Mouse (Mus musculus): Measurements from ENCODE around the gene 3110082I17Rik.

3110082I17Rik gene

GRCm38 (mm10) chr5:139325395-139325966, 134.8 kb downstream of the 3110082I17Rik start, which contains the start of gene Adap1:
TSS of gene Adap1 (minus strand) at chr5:139325622.
- peak; percentile 37 to 69 for DNase-seq (ENCODE audit: low spot score in 2 of 2)

GRCm38 (mm10) chr5:139324691-139325394, 135.5 kb downstream of the 3110082I17Rik start:
- peak; percentile 51 to 53 for DNase-seq (ENCODE audit: low spot score in 2 of 2)

- DNase-seq (ENCODE audit: low spot score in 2 of 2): peak in 1 of 2 experiments; percentile 38
Observed at GRCm38 (mm10) chr5:139324045-139324491, 136.3 kb downstream of the 3110082I17Rik start.

- no peak for DNase-seq (ENCODE audit: low spot score in 2 of 2)
Observed at GRCm38 (mm10) chr5:139323260-139323924, 136.9 kb downstream of the 3110082I17Rik start.

GRCm38 (mm10) chr5:139321331-139321730, 139.0 kb downstream of the 3110082I17Rik start:
- no peak for DNase-seq (ENCODE audit: low spot score in 2 of 2)

- DNase-seq (ENCODE audit: low spot score in 2 of 2): no peak
Observed at GRCm38 (mm10) chr5:139320424-139320823, 139.9 kb downstream of the 3110082I17Rik start.

- peak in 1 of 2 experiments; percentile 43 for DNase-seq (ENCODE audit: low spot score in 2 of 2)
Observed at GRCm38 (mm10) chr5:139317751-139318504, 142.4 kb downstream of the 3110082I17Rik start.

GRCm38 (mm10) chr5:139316982-139317675, 143.2 kb downstream of the 3110082I17Rik start:
- no peak for DNase-seq (ENCODE audit: low spot score in 2 of 2)

GRCm38 (mm10) chr5:139314941-139315642, 145.2 kb downstream of the 3110082I17Rik start:
- no peak for DNase-seq (ENCODE audit: low spot score in 2 of 2)

- DNase-seq (ENCODE audit: low spot score in 2 of 2): no peak
Observed at GRCm38 (mm10) chr5:139313536-139313935, 146.8 kb downstream of the 3110082I17Rik start.

GRCm38 (mm10) chr5:139311822-139312221, 148.5 kb downstream of the 3110082I17Rik start:
- no peak for DNase-seq (ENCODE audit: low spot score in 2 of 2)

- DNase-seq (ENCODE audit: low spot score in 2 of 2): no peak
Observed at GRCm38 (mm10) chr5:139310477-139310876, 149.8 kb downstream of the 3110082I17Rik start.

- DNase-seq (ENCODE audit: low spot score in 2 of 2): no peak
Observed at GRCm38 (mm10) chr5:139309946-139310345, 150.4 kb downstream of the 3110082I17Rik start.

All from frontal cortex, postnatal 10 days (tissue).